31 mouse cellular contexts compared by ENCODE assay signal in genomic region chr9:50430147-50430546, GRCm38 (mm10).
DNase-seq lines count a peak whose midpoint lies in the region; ATAC-seq and TF ChIP-seq lines count a peak whose summit lies in the region.
"Had no signal": no experiment of that assay in that cellular context is flagged by ENCODE, and none has a peak within 500 bp of the region (broad histone marks: within the 10 kb centered on the region; RNA-seq: fewer than 3 reads in every experiment).

No protein-coding gene starts in this region.

- H3K36me3 ChIP-seq in liver, postnatal 0 days (replicated peaks; ENCODE audit: insufficient read depth, low read length) = no peaks in the 10 kb centered on the region
- H3K36me3 ChIP-seq in liver, embryonic 11.5 days (ENCODE audit: control insufficient read depth, insufficient read depth, low read length) = no peaks in the 10 kb centered on the region
- H3K36me3 ChIP-seq: embryonic facial prominence, embryonic 10.5 days; embryonic facial prominence, embryonic 13.5 days; forebrain, embryonic 10.5 days; G1E; hindbrain, embryonic 10.5 days; hindbrain, embryonic 13.5 days had no signal

- no peak overlapping the region for H3K9ac ChIP-seq in liver, postnatal 0 days (replicated peaks)
- no peak overlapping the region for H3K9ac ChIP-seq in liver, embryonic 11.5 days (ENCODE audit: low read depth, low read length)
- H3K9ac ChIP-seq: embryonic facial prominence, embryonic 13.5 days; hindbrain, embryonic 13.5 days had no signal

- no peak overlapping the region for H3K4me3 ChIP-seq in liver, postnatal 0 days (ENCODE audit: low read depth, low read length)
- no peak overlapping the region for H3K4me3 ChIP-seq in liver, embryonic 11.5 days (ENCODE audit: low read depth, low read length)
- H3K4me3 ChIP-seq: embryonic facial prominence, embryonic 10.5 days; embryonic facial prominence, embryonic 13.5 days; forebrain, embryonic 10.5 days; forebrain, embryonic 13.5 days; gastrocnemius, adult 2 months; heart, adult 2 months; hindbrain, embryonic 10.5 days; hindbrain, embryonic 13.5 days had no signal

- no peak for TF ChIP-seq CTCF in liver, postnatal 0 days (IDR thresholded peaks at IDR 0.05; ENCODE audit: low read depth)

- no peak overlapping the region for H3K27ac ChIP-seq in liver, postnatal 0 days (ENCODE audit: low read depth)
- no peak overlapping the region for H3K27ac ChIP-seq in liver, embryonic 11.5 days (ENCODE audit: low read depth, low read length)
- H3K27ac ChIP-seq: embryonic facial prominence, embryonic 10.5 days; embryonic facial prominence, embryonic 13.5 days; forebrain, embryonic 10.5 days; forebrain, embryonic 13.5 days; gastrocnemius, adult 2 months; heart, adult 2 months; hindbrain, embryonic 10.5 days; hindbrain, embryonic 13.5 days had no signal

- peak; percentile 57 to 61; a peak in 3 of 4 replicates for ATAC-seq in hematopoietic stem cell, adult 5-6 weeks (replicated peaks in 1 of 2; ENCODE audit: insufficient read depth in 1 of 2, low FRiP score in 2 of 2, low TSS enrichment in 1 of 2, low read depth in 1 of 2, poor library complexity in 2 of 2, severe bottlenecking in 2 of 2)
- ATAC-seq in megakaryocyte progenitor cell, adult 5-6 weeks (replicated peaks; ENCODE audit: poor library complexity) = peak; percentile 66
- no peak for ATAC-seq in liver, postnatal 0 days
- no peak for ATAC-seq in liver, embryonic 11.5 days (replicated peaks; ENCODE audit: low FRiP score)
- ATAC-seq: forebrain, embryonic 13.5 days; forebrain, embryonic 16.5 days; hindbrain, embryonic 16.5 days; inflammation-experienced regulatory T-cells, adult 6 months; intestine, embryonic 16.5 days; Patski had no signal

- no peaks in the 10 kb centered on the region for H3K4me1 ChIP-seq in liver, postnatal 0 days (ENCODE audit: insufficient read depth)
- no peaks in the 10 kb centered on the region for H3K4me1 ChIP-seq in liver, embryonic 11.5 days (replicated peaks; ENCODE audit: control insufficient read depth, insufficient read depth, low read length)
- H3K4me1 ChIP-seq: forebrain, embryonic 10.5 days had no signal

- H3K4me2 ChIP-seq in liver, postnatal 0 days (ENCODE audit: low read depth, low read length) = no peak overlapping the region
- H3K4me2 ChIP-seq in liver, embryonic 11.5 days = no peak overlapping the region
- H3K4me2 ChIP-seq: embryonic facial prominence, embryonic 13.5 days; forebrain, embryonic 13.5 days; heart, embryonic 11.5 days; hindbrain, embryonic 13.5 days had no signal

- DNase-seq in heart, adult 11 months = peak; percentile 56
- no peak for DNase-seq in heart, adult 9 months (ENCODE audit: low spot score in 2 of 2)
- DNase-seq in liver, postnatal 0 days = no peak
- DNase-seq in liver, embryonic 11.5 days (ENCODE audit: low spot score) = no peak
- DNase-seq: adrenal gland, adult 2 months; adrenal gland, postnatal 14 days; B cell, adult 2 months; cerebellum, adult 11 months; cerebellum, adult 2 months; cerebellum, adult 9-11 months; cerebellum, postnatal 25 days; embryo, embryonic 11 days; gastrocnemius, adult 2 months; gastrocnemius, postnatal 14 days; heart, adult 2 months had no signal

- no peak for TF ChIP-seq EP300 in liver, postnatal 0 days (IDR thresholded peaks at IDR 0.05; ENCODE audit: low read depth)

- H3K27me3 ChIP-seq in liver, postnatal 0 days (ENCODE audit: insufficient read depth, low read length) = 0 out of 2 replicates have a peak, but pooled peaks cover 4% of the 10 kb centered on the region
- H3K27me3 ChIP-seq in liver, embryonic 11.5 days (replicated peaks; ENCODE audit: control insufficient read depth, insufficient read depth, low read length) = no peaks in the 10 kb centered on the region
- H3K27me3 ChIP-seq: CH12.LX; forebrain, embryonic 13.5 days; hindbrain, embryonic 13.5 days had no signal

- no peaks in the 10 kb centered on the region for H3K9me3 ChIP-seq in liver, postnatal 0 days (ENCODE audit: low read length)
- no peaks in the 10 kb centered on the region for H3K9me3 ChIP-seq in liver, embryonic 11.5 days (ENCODE audit: control insufficient read depth, low read length)
- H3K9me3 ChIP-seq: embryonic facial prominence, embryonic 10.5 days; embryonic facial prominence, embryonic 13.5 days; forebrain, embryonic 10.5 days; forebrain, embryonic 13.5 days; G1E; hindbrain, embryonic 10.5 days; hindbrain, embryonic 13.5 days had no signal

- WGBS in liver, postnatal 0 days (ENCODE audit: insufficient replicate concordance) = 37% methylated on average over 7 of the region's 7 CpGs
- 48% methylated on average over 7 of the region's 7 CpGs for WGBS in liver, embryonic 11.5 days

Comparison
In these comparisons a context has a peak if more than half of its experiments do, and no peak if none do; other contexts are left out.
1. ATAC-seq: peak in hematopoietic stem cell, adult 5-6 weeks (2 of 2) and megakaryocyte progenitor cell, adult 5-6 weeks (single experiment); none in liver, postnatal 0 days (single experiment) and liver, embryonic 11.5 days (single experiment).